Mouse (Mus musculus) MEL (cell line): Measurements from ENCODE around the gene Slc44a5. TPM values are rescaled to one million over a fixed set of nuclear protein-coding genes. Genes with fewer than 3 reads are reported as not detected.

Source experiments
- DNase-seq: peaks from one replicate; pipeline ENCODE4 v3.0.0; 2011; ENCODE audit warnings: low read depth, low spot score
- H3K27ac ChIP-seq: 2 replicates; pipeline ENCODE4 v1.5.1; 2012; ENCODE audit warnings: low read depth, mild to moderate bottlenecking, control low read depth, low read length, moderate library complexity; ENCODE audit not compliant: control insufficient read depth
- H3K27me3 ChIP-seq, 2 experiments: fragments of 150-350 bp in 1 of 2; sonication (generic) in 1 of 2; 2 replicates each; pipeline ENCODE4 v1.6.1; 2012; ENCODE audit warnings: low read length in 2 of 2, mild to moderate bottlenecking in 2 of 2, improper control_type of control experiment in 1 of 2, moderate library complexity in 1 of 2; ENCODE audit not compliant: insufficient read depth in 2 of 2, control insufficient read depth in 1 of 2
- H3K36me3 ChIP-seq, 2 experiments: 2 replicates each; pipeline ENCODE4 v1.6.1; 2012 to 2014; ENCODE audit warnings: low read length in 2 of 2, improper control_type of control experiment in 1 of 2, inconsistent platforms in 1 of 2, mild to moderate bottlenecking in 1 of 2; ENCODE audit not compliant: insufficient read depth in 2 of 2, control insufficient read depth in 1 of 2
- H3K4me1 ChIP-seq, 2 experiments: fragments of 150-350 bp in 1 of 2; sonication (generic) in 1 of 2; 2 replicates each; pipeline ENCODE4 v1.6.1; 2012; ENCODE audit warnings: low read length in 2 of 2, improper control_type of control experiment in 1 of 2, mild to moderate bottlenecking in 1 of 2; ENCODE audit not compliant: insufficient read depth in 2 of 2, control insufficient read depth in 1 of 2
- H3K4me3 ChIP-seq, 2 experiments: fragments of 150-350 bp in 1 of 2; sonication (generic) in 1 of 2; 2 replicates each; pipeline ENCODE4 v1.5.1; 2012; ENCODE audit warnings: low read depth in 2 of 2, low read length in 2 of 2, mild to moderate bottlenecking in 2 of 2, moderate library complexity in 2 of 2, control low read depth in 1 of 2, improper control_type of control experiment in 1 of 2; ENCODE audit not compliant: control insufficient read depth in 1 of 2, insufficient read depth in 1 of 2
- H3K79me2 ChIP-seq: 2 replicates; pipeline ENCODE4 v1.6.1; 2012; ENCODE audit warnings: mild to moderate bottlenecking, low read length, moderate library complexity; ENCODE audit not compliant: control insufficient read depth, poor library complexity, insufficient read depth
- H3K9ac ChIP-seq: 2 replicates; pipeline ENCODE4 v1.6.1; 2012; ENCODE audit warnings: low read depth, mild to moderate bottlenecking, control low read depth, low read length, moderate library complexity; ENCODE audit not compliant: control insufficient read depth, poor library complexity, severe bottlenecking
- H3K9me3 ChIP-seq: fragments of 150-350 bp; sonication (generic); replicated peaks from 2 replicates; pipeline ENCODE4 v1.6.1; 2012; ENCODE audit warnings: mild to moderate bottlenecking, low read length, improper control_type of control experiment, moderate library complexity; ENCODE audit not compliant: insufficient read depth
- CHD1 ChIP-seq: IDR thresholded peaks from 2 replicates; pipeline ENCODE4 v1.6.1; 2012; ENCODE audit warnings: low read depth, mild to moderate bottlenecking, inconsistent platforms, low read length, improper control_type of control experiment
- CHD2 ChIP-seq: IDR thresholded peaks from 2 replicates; pipeline ENCODE4 v1.6.1; 2011; ENCODE audit warnings: low read length, improper control_type of control experiment
- CTCF ChIP-seq, 3 experiments: IDR thresholded peaks in 2 of 3; conservative IDR thresholded peaks in 1 of 3; 2 replicates each; pipeline ENCODE4 v1.5.1; 2011 to 2012; ENCODE audit warnings: low read length in 3 of 3, low read depth in 2 of 3, mild to moderate bottlenecking in 2 of 3, improper control_type of control experiment in 1 of 3, inconsistent platforms in 1 of 3, mixed read lengths in 1 of 3, moderate library complexity in 1 of 3; ENCODE audit not compliant: control insufficient read depth in 1 of 3, insufficient read depth in 1 of 3, poor library complexity in 1 of 3, severe bottlenecking in 1 of 3
- E2F4 ChIP-seq: IDR thresholded peaks from 2 replicates; pipeline ENCODE4 v1.6.1; 2011; ENCODE audit warnings: low read depth, low read length, improper control_type of control experiment, borderline replicate concordance
- GATA1 ChIP-seq: IDR thresholded peaks from 2 replicates; pipeline ENCODE4 v1.6.1; 2011; ENCODE audit warnings: low read depth, low read length, improper control_type of control experiment
- JUND ChIP-seq: IDR thresholded peaks from 2 replicates; pipeline ENCODE4 v1.6.1; 2011; ENCODE audit warnings: low read depth, mild to moderate bottlenecking, improper control_type of control experiment, low read length
- KAT2A ChIP-seq: conservative IDR thresholded peaks from 2 replicates; pipeline ENCODE4 v1.6.1; 2012; ENCODE audit warnings: low read depth, low read length, improper control_type of control experiment, inconsistent platforms
- MAFK ChIP-seq: IDR thresholded peaks from 2 replicates; pipeline ENCODE4 v1.6.1; 2011; ENCODE audit warnings: low read depth, mild to moderate bottlenecking, low read length, improper control_type of control experiment, borderline replicate concordance
- MYB ChIP-seq: IDR thresholded peaks from 2 replicates; pipeline ENCODE4 v1.6.1; 2011; ENCODE audit warnings: mild to moderate bottlenecking, low read depth, low read length, improper control_type of control experiment
- NELFE ChIP-seq: IDR thresholded peaks from 2 replicates; pipeline ENCODE4 v1.6.1; 2011; ENCODE audit warnings: low read depth, low read length, improper control_type of control experiment
- POLR2A ChIP-seq, 2 experiments: IDR thresholded peaks; 2 replicates each; pipeline ENCODE4 v1.6.1; 2011 to 2012; ENCODE audit warnings: low read length in 2 of 2, mild to moderate bottlenecking in 2 of 2, control low read depth in 1 of 2, improper control_type of control experiment in 1 of 2, low read depth in 1 of 2, moderate library complexity in 1 of 2; ENCODE audit not compliant: control insufficient read depth in 1 of 2, insufficient read depth in 1 of 2, poor library complexity in 1 of 2
- SIN3A ChIP-seq: IDR thresholded peaks from 2 replicates; pipeline ENCODE4 v1.6.1; 2012; ENCODE audit warnings: low read length, improper control_type of control experiment, inconsistent platforms
- SMC3 ChIP-seq: IDR thresholded peaks from 2 replicates; pipeline ENCODE4 v1.6.1; 2011; ENCODE audit warnings: low read depth, low read length, improper control_type of control experiment
- TAL1 ChIP-seq: IDR thresholded peaks from 2 replicates; pipeline ENCODE4 v1.6.1; 2012; ENCODE audit warnings: mild to moderate bottlenecking, inconsistent platforms, low read length, moderate library complexity, mixed read lengths
- TCF12 ChIP-seq: IDR thresholded peaks from 2 replicates; pipeline ENCODE4 v1.6.1; 2014; ENCODE audit warnings: low read depth, mild to moderate bottlenecking, inconsistent platforms, low read length, improper control_type of control experiment, moderate library complexity
- UBTF ChIP-seq: IDR thresholded peaks from 2 replicates; pipeline ENCODE4 v1.6.1; 2012; ENCODE audit warnings: low read depth, mild to moderate bottlenecking, inconsistent platforms, low read length, improper control_type of control experiment, moderate library complexity, borderline replicate concordance; ENCODE audit not compliant: insufficient read depth
- USF1 ChIP-seq: IDR thresholded peaks from 2 replicates; pipeline ENCODE4 v1.6.1; 2014; ENCODE audit warnings: low read depth, mild to moderate bottlenecking, inconsistent platforms, low read length, improper control_type of control experiment, moderate library complexity
- ZKSCAN1 ChIP-seq: IDR thresholded peaks from 2 replicates; pipeline ENCODE4 v1.6.1; 2012; ENCODE audit warnings: low read depth, mild to moderate bottlenecking, inconsistent platforms, low read length, improper control_type of control experiment, moderate library complexity
- ZMIZ1 ChIP-seq: IDR thresholded peaks from 2 replicates; pipeline ENCODE4 v1.6.1; 2012; ENCODE audit warnings: low read depth, mild to moderate bottlenecking, inconsistent platforms, low read length, improper control_type of control experiment, moderate library complexity
- polyA plus RNA-seq, 2 experiments: library from polyadenylated mRNA; stranded (reverse) in 1 of 2; unstranded in 1 of 2; fragments of >175 nt in 1 of 2; fragments of >200 nt in 1 of 2; gene quantifications; 2 replicates each; pipeline versions ENCODE4 v1.2.1 to v1.2.4; 2012; ENCODE audit warnings: low replicate concordance in 2 of 2, low read depth in 1 of 2; ENCODE audit not compliant: insufficient read length in 2 of 2, insufficient read depth in 1 of 2, missing spikeins in 1 of 2
- total RNA-seq: library from RNA; depleted of rRNA; stranded (reverse); fragments of 300-350 nt; gene quantifications from 2 replicates; pipeline ENCODE4 v1.2.3, GENCODE M21; 2012

Slc44a5 gene
- total and polyA plus RNA-seq, 3 experiments, result not detected

- no peaks in the 10 kb centered on the region for H3K36me3 ChIP-seq
- no peak overlapping the region for H3K9ac ChIP-seq
- H3K4me1 ChIP-seq, result no peaks in the 10 kb centered on the region
- no peak overlapping the region for H3K27ac ChIP-seq
- H3K9me3 ChIP-seq, result no peaks in the 10 kb centered on the region
- TF ChIP-seq MYB (no peak), JUND (no peak), NELFE (no peak), UBTF (no peak), CHD1 (no peak), TAL1 (no peak), TCF12 (no peak), E2F4 (no peak), SMC3 (no peak), GATA1 (no peak), SIN3A (no peak), KAT2A (no peak), CHD2 (no peak), MAFK (no peak), ZMIZ1 (no peak), USF1 (no peak), ZKSCAN1 (no peak), POLR2A (IDR thresholded peaks at IDR 0.05; ENCODE audit: control insufficient read depth in 1 of 2, insufficient read depth in 1 of 2, low read depth in 1 of 2, low read length in 2 of 2, poor library complexity in 1 of 2) (no peak)
- TF ChIP-seq, all 39 proteins: peak for 0
- no peak overlapping the region for H3K4me3 ChIP-seq
- DNase-seq, result no peak
- H3K79me2 ChIP-seq, result no peaks in the 10 kb centered on the region
- no peaks in the 10 kb centered on the region for H3K27me3 ChIP-seq
These were observed 242.5 kb downstream of the Slc44a5 start for GRCm38 (mm10) chr3:154215779-154216178.

DNA sequence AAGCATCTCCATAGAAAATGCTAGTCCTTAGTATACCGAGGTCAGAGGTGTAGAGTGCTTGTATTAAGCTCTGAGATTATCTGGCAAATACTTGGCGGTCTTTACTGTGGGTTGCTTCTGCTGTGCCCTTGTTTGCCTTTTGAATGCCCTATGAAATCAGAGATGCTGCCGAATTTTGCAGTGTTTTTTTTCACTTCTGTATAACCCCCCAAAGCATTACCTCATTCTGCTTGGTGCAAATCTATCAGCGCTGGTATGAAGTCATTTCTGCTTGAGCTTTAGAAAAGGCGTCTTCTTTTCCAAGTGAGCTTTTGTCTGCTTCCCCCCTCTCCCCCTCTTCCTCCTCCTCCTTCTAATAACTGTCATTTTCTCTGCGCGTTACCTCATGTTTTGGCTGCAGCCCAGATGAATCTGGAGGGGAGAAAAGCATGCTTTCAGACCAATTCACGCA, 248.9 kb downstream of the Slc44a5 start:
- H3K9ac ChIP-seq, result no peak overlapping the region
- H3K4me1 ChIP-seq, result no peaks in the 10 kb centered on the region
- H3K4me3 ChIP-seq, result no peak overlapping the region
- DNase-seq, result no peak
- H3K36me3 ChIP-seq, result no peaks in the 10 kb centered on the region
- no peaks in the 10 kb centered on the region for H3K27me3 ChIP-seq
- TF ChIP-seq SMC3, result no peak
- TF ChIP-seq CTCF (IDR thresholded peaks at IDR 0.05 in 2 of 3, conservative IDR thresholded peaks at IDR 0.05 in 1 of 3; ENCODE audit: control insufficient read depth in 1 of 3, insufficient read depth in 1 of 3, low read depth in 2 of 3, low read length in 3 of 3, poor library complexity in 1 of 3, severe bottlenecking in 1 of 3), result no peak
- TF ChIP-seq, all 39 proteins: peak for 0
- no peaks in the 10 kb centered on the region for H3K9me3 ChIP-seq
- no peak overlapping the region for H3K27ac ChIP-seq
- no peaks in the 10 kb centered on the region for H3K79me2 ChIP-seq
